Mouse (Mus musculus): ENCODE measurements around the gene Lpp.

The Lpp gene

GRCm38 (mm10) chr16:24678942-24679341 is 285.6 kb downstream of the Lpp start:
- DNase-seq (ENCODE audit: low spot score in 2 of 2) = no peak

GRCm38 (mm10) chr16:24695062-24695461 is 301.8 kb downstream of the Lpp start:
- DNase-seq (ENCODE audit: low spot score in 2 of 2) = no peak

- DNase-seq (ENCODE audit: low spot score in 2 of 2) = no peak
Observed at GRCm38 (mm10) chr16:24704215-24704614, 310.9 kb downstream of the Lpp start.

GRCm38 (mm10) chr16:24723641-24724040 is 330.3 kb downstream of the Lpp start:
- no peak for DNase-seq (ENCODE audit: low spot score in 2 of 2)

- DNase-seq (ENCODE audit: low spot score in 2 of 2) = no peak
Observed at GRCm38 (mm10) chr16:24732751-24733150, 339.4 kb downstream of the Lpp start.

GRCm38 (mm10) chr16:24733321-24733720 is 340.0 kb downstream of the Lpp start:
- peak in 1 of 2 experiments; percentile 27 for DNase-seq (ENCODE audit: low spot score in 2 of 2)

- DNase-seq (ENCODE audit: low spot score in 2 of 2) = no peak
Observed at GRCm38 (mm10) chr16:24735754-24736153, 342.4 kb downstream of the Lpp start.

- no peak for DNase-seq (ENCODE audit: low spot score in 2 of 2)
Observed at GRCm38 (mm10) chr16:24737362-24738057, 344.2 kb downstream of the Lpp start.

- DNase-seq (ENCODE audit: low spot score in 2 of 2) = no peak
Observed at GRCm38 (mm10) chr16:24740714-24741113, 347.4 kb downstream of the Lpp start.

- DNase-seq (ENCODE audit: low spot score in 2 of 2) = no peak
Observed at GRCm38 (mm10) chr16:24749816-24750215, 356.5 kb downstream of the Lpp start.

- no peak for DNase-seq (ENCODE audit: low spot score in 2 of 2)
Observed at GRCm38 (mm10) chr16:24756141-24756540, 362.8 kb downstream of the Lpp start.

- no peak for DNase-seq (ENCODE audit: low spot score in 2 of 2)
Observed at GRCm38 (mm10) chr16:24766051-24766450, 372.7 kb downstream of the Lpp start.

- no peak for DNase-seq (ENCODE audit: low spot score in 2 of 2)
Observed at GRCm38 (mm10) chr16:24766596-24766995, 373.3 kb downstream of the Lpp start.

- DNase-seq (ENCODE audit: low spot score in 2 of 2) = no peak
Observed at GRCm38 (mm10) chr16:24777053-24777452, 383.7 kb downstream of the Lpp start.

GRCm38 (mm10) chr16:24778432-24779274 is 385.3 kb downstream of the Lpp start:
- DNase-seq (ENCODE audit: low spot score in 2 of 2) = no peak

GRCm38 (mm10) chr16:24780545-24780944 is 387.2 kb downstream of the Lpp start:
- DNase-seq (ENCODE audit: low spot score in 2 of 2) = peak in 1 of 2 experiments; percentile 20

- DNase-seq (ENCODE audit: low spot score in 2 of 2) = no peak
Observed at GRCm38 (mm10) chr16:24781922-24782321, 388.6 kb downstream of the Lpp start.

GRCm38 (mm10) chr16:24785651-24786050 is 392.3 kb downstream of the Lpp start:
- no peak for DNase-seq (ENCODE audit: low spot score in 2 of 2)

- DNase-seq (ENCODE audit: low spot score in 2 of 2) = peak in 1 of 2 experiments; percentile 29
Observed at GRCm38 (mm10) chr16:24788973-24789372, 395.7 kb downstream of the Lpp start.

GRCm38 (mm10) chr16:24791387-24791786 is 398.1 kb downstream of the Lpp start:
- no peak for DNase-seq (ENCODE audit: low spot score in 2 of 2)

GRCm38 (mm10) chr16:24791984-24792383 is 398.7 kb downstream of the Lpp start:
- DNase-seq (ENCODE audit: low spot score in 2 of 2) = no peak

GRCm38 (mm10) chr16:24792836-24793235 is 399.5 kb downstream of the Lpp start:
- no peak for DNase-seq (ENCODE audit: low spot score in 2 of 2)

- DNase-seq (ENCODE audit: low spot score in 2 of 2) = no peak
Observed at GRCm38 (mm10) chr16:24794665-24795064, 401.4 kb downstream of the Lpp start.

Data from heart, adult 9 months (tissue).